Mouse (Mus musculus): ENCODE measurements at regions not wholly inside any gene's neighbourhood (a gene's known extent, or its start where the extent isn't known, plus 50 kb on each side); places are given as distances from the start of the nearest gene placed in this dataset.

DNA sequence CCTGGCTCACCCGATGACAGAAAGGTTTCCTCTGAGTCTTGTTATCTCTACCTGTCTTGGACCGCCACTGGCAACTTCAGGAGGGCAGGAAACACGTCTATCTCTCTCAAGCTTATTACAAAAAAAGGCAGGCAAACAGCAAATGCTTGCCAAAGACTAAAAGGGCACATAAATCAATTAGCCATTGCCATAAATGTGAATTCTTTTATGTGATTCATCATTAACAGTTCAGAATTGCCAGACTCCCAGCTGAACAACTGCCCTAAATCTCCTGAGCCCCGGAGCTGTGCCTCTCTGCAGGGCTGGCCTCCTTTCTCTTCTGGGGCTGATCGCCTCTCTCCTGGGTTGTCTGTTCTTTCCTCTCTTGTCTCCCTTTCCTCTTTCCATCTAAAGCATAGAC lies 164.6 kb upstream of the Hmga2 start:
- no peak overlapping the region for H3K4me3 ChIP-seq (ENCODE audit: low read depth, low read length)
- no peak overlapping the region for H3K9ac ChIP-seq
- TF ChIP-seq CTCF (IDR thresholded peaks at IDR 0.05; ENCODE audit: low read depth): no peak
- ATAC-seq (no peak), DNase-seq (no peak)
- no peak overlapping the region for H3K4me2 ChIP-seq (ENCODE audit: low read depth)
- no peaks in the 10 kb centered on the region for H3K9me3 ChIP-seq (ENCODE audit: low read length)
- 55% methylated on average over 5 of the region's 5 CpGs for WGBS
- H3K27me3 ChIP-seq (ENCODE audit: insufficient read depth, low read length): no peaks in the 10 kb centered on the region
- H3K27ac ChIP-seq (ENCODE audit: low read depth, low read length): no peak overlapping the region
- no peaks in the 10 kb centered on the region for H3K4me1 ChIP-seq (ENCODE audit: insufficient read depth)
- H3K36me3 ChIP-seq (ENCODE audit: insufficient read depth): no peaks in the 10 kb centered on the region

DNA sequence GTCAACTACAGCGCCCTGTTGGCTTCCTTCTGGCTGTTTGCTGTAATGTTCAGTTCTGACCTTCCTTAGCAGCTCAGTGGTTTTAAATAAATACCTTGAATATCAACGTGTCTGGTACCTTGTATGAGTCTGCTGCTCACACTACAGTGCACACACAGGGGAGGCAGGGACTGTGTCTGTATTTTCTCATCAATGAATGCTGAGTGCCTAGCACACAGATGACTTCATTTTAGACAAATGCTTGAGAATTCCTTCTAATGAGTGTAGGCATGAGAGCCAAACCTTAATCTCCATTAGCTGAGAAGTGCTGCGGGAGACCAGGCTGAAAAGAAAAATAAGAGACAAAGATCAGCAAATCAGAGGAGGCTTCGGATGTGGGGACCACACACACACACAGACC lies 162.0 kb upstream of the Hmga2 start:
- DNase-seq (no peak), ATAC-seq (no peak)
- 14% methylated on average over 4 of the region's 4 CpGs for WGBS
- Histone ChIP-seq H3K9ac (no peak overlapping the region), H3K36me3 (ENCODE audit: insufficient read depth) (no peaks in the 10 kb centered on the region), H3K27ac (ENCODE audit: low read depth, low read length) (no peak overlapping the region), H3K4me3 (ENCODE audit: low read depth, low read length) (no peak overlapping the region), H3K9me3 (ENCODE audit: low read length) (no peaks in the 10 kb centered on the region), H3K4me1 (ENCODE audit: insufficient read depth) (no peaks in the 10 kb centered on the region), H3K27me3 (ENCODE audit: insufficient read depth, low read length) (no peaks in the 10 kb centered on the region), H3K4me2 (ENCODE audit: low read depth) (no peak overlapping the region)
- no peak for TF ChIP-seq CTCF (IDR thresholded peaks at IDR 0.05; ENCODE audit: low read depth)

DNA sequence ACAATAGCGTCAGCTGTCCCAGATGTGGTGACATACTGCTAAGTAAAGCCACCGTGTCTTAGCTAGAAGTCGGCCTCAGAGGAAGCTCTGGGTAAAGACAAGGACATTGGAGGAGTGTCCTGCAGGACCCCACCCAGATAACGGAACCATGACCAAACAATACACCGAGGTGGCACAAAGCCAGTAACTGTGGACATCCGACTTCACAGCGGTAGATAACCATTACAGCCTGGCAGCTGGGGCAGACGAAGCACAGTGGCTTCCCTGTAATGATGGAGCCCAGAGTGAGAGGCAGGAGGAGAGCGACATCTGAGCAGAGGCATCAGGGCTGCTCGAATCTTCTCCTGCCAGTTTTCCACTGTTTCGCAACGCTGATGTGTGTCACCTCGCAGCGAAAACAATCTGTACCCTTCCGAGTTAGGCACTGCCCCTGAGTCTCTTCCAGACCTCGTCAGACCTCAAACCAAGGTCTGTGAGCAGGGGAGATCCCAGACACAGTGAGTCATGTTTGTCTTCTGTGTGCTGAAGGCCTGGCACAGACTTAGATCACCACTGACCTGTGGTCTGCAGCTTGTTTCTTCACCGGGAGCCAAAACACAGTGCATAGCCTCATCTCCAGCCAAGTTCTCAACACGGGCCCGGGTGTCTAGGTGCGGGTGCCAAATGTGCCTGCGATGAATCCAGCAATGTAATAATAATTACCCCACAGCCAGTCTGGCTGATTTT lies 159.7 kb upstream of the Hmga2 start:
- DNase-seq: peak; percentile 35
- no peak for TF ChIP-seq CTCF (IDR thresholded peaks at IDR 0.05; ENCODE audit: low read depth)
- H3K4me2 ChIP-seq (ENCODE audit: low read depth): no peak overlapping the region
- no peak overlapping the region for H3K4me3 ChIP-seq (ENCODE audit: low read depth, low read length)
- WGBS: 40% methylated on average over 21 of the region's 21 CpGs
- no peak overlapping the region for H3K27ac ChIP-seq (ENCODE audit: low read depth, low read length)
- no peaks in the 10 kb centered on the region for H3K36me3 ChIP-seq (ENCODE audit: insufficient read depth)
- H3K9me3 ChIP-seq (ENCODE audit: low read length): no peaks in the 10 kb centered on the region
- ATAC-seq: peak; percentile 60
- H3K27me3 ChIP-seq (ENCODE audit: insufficient read depth, low read length): no peaks in the 10 kb centered on the region
- H3K4me1 ChIP-seq (ENCODE audit: insufficient read depth): no peaks in the 10 kb centered on the region
- no peak overlapping the region for H3K9ac ChIP-seq

DNA sequence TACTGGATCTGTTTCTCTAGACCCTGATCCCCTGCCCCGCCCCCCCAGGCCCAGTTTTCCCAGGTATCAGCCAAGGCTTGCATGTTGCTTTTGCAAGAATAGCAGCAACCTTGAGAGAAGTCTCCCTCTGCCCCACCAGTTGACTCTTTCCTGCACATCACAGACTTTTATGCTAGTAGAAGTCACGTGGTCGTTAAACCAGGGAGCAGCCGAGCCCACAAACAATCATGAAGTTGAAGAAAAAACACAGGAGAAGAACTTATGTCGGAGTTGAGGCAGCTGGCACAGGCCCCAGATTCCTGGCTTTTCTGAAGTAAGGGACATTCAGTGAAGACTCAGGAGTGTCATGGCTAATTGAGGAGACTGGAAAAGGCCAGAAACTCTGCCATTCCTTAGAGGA lies 158.9 kb upstream of the Hmga2 start:
- H3K4me1 ChIP-seq (ENCODE audit: insufficient read depth): no peaks in the 10 kb centered on the region
- no peaks in the 10 kb centered on the region for H3K36me3 ChIP-seq (ENCODE audit: insufficient read depth)
- no peak overlapping the region for H3K4me2 ChIP-seq (ENCODE audit: low read depth)
- no peak overlapping the region for H3K4me3 ChIP-seq (ENCODE audit: low read depth, low read length)
- H3K27me3 ChIP-seq (ENCODE audit: insufficient read depth, low read length): no peaks in the 10 kb centered on the region
- no peak for DNase-seq
- WGBS: 50% methylated on average over 5 of the region's 5 CpGs
- H3K9ac ChIP-seq: no peak overlapping the region
- no peaks in the 10 kb centered on the region for H3K9me3 ChIP-seq (ENCODE audit: low read length)
- no peak for ATAC-seq
- TF ChIP-seq CTCF (IDR thresholded peaks at IDR 0.05; ENCODE audit: low read depth): no peak
- no peak overlapping the region for H3K27ac ChIP-seq (ENCODE audit: low read depth, low read length)

DNA sequence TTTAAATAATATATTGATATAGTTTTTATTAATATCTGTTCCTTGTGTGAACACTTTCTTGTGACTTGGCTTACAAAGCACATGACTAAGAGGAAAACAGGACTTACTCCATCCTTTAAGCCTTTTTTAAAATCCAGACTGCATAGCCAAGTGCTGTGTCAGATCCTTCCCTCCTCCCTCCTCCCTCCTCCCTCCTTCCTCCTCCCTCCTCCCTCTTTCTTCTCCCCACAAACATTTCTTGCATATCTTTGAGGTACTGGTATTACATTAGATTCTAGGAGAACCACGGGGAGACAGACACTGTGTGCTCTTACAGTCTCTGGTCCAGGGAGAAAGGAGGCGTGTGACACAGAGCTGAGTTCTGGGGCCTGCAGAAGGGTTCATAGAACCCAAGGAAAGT lies 155.8 kb upstream of the Hmga2 start:
- DNase-seq (no peak), ATAC-seq (no peak)
- no peak overlapping the region for H3K9ac ChIP-seq
- H3K4me3 ChIP-seq (ENCODE audit: low read depth, low read length): no peak overlapping the region
- no peak overlapping the region for H3K27ac ChIP-seq (ENCODE audit: low read depth, low read length)
- H3K4me2 ChIP-seq (ENCODE audit: low read depth): no peak overlapping the region
- H3K27me3 ChIP-seq (ENCODE audit: insufficient read depth, low read length): no peaks in the 10 kb centered on the region
- H3K36me3 ChIP-seq (ENCODE audit: insufficient read depth): no peaks in the 10 kb centered on the region
- H3K9me3 ChIP-seq (ENCODE audit: low read length): no peaks in the 10 kb centered on the region
- H3K4me1 ChIP-seq (ENCODE audit: insufficient read depth): no peaks in the 10 kb centered on the region
- 67% methylated on average over 2 of the region's 2 CpGs for WGBS
- TF ChIP-seq CTCF (IDR thresholded peaks at IDR 0.05; ENCODE audit: low read depth): no peak

DNA sequence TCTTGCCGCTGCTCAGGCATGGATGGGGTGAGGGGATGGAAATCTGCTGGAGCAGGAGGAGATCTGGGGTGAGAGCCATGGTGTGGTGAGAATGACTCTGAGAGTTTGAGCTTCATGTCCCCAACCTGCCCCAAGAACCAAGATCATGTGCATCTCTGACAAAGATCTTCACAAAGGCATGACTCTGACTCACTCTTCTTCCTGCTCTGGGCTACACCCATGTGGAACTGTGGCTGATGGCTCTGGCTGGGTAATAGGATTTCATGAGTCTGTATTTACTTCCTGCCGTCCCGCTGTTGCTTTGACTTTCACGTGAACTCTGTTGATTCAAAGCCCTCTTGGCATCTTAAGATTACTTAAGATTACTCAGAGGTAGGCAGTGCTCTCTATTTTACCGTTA lies 151.8 kb upstream of the Hmga2 start:
- ATAC-seq: no peak
- WGBS: 83% methylated on average over 5 of the region's 5 CpGs
- no peak for TF ChIP-seq CTCF (IDR thresholded peaks at IDR 0.05; ENCODE audit: low read depth)

DNA sequence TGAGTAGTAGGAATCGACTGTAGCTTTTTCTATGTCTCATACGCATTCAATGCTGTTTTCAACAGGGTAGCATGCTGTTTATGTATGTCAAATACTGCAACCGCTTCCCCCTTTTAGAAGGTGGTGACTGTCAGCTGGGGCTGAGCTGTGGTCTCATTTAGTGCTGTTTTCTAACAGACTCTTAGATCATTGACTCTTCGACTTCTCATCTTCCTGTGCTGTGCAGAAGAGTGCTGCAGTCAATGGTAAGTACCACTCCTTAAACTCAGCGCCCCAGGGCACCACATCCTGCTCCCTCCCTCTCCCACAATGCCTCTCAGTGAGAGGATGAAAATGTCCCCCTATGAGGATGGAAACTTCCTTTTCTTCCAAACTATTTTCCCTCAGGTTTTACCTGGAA lies 149.2 kb upstream of the Hmga2 start:
- Histone ChIP-seq H3K4me2 (ENCODE audit: low read depth) (no peak overlapping the region), H3K9ac (no peak overlapping the region), H3K27ac (ENCODE audit: low read depth, low read length) (no peak overlapping the region), H3K4me3 (ENCODE audit: low read depth, low read length) (no peak overlapping the region), H3K27me3 (ENCODE audit: insufficient read depth, low read length) (no peaks in the 10 kb centered on the region), H3K4me1 (ENCODE audit: insufficient read depth) (no peaks in the 10 kb centered on the region), H3K36me3 (ENCODE audit: insufficient read depth) (no peaks in the 10 kb centered on the region), H3K9me3 (ENCODE audit: low read length) (no peaks in the 10 kb centered on the region)
- ATAC-seq (no peak), DNase-seq (no peak)
- 80% methylated on average over 5 of the region's 5 CpGs for WGBS
- no peak for TF ChIP-seq CTCF (IDR thresholded peaks at IDR 0.05; ENCODE audit: low read depth)

More for the DNA sequence above, 151.8 kb upstream of the Hmga2 start:
- no peak overlapping the region for H3K27ac ChIP-seq (ENCODE audit: low read depth, low read length)
- H3K4me2 ChIP-seq (ENCODE audit: low read depth): no peak overlapping the region
- H3K9ac ChIP-seq: no peak overlapping the region
- DNase-seq: no peak
- no peaks in the 10 kb centered on the region for H3K36me3 ChIP-seq (ENCODE audit: insufficient read depth)
- no peaks in the 10 kb centered on the region for H3K9me3 ChIP-seq (ENCODE audit: low read length)
- no peaks in the 10 kb centered on the region for H3K27me3 ChIP-seq (ENCODE audit: insufficient read depth, low read length)
- H3K4me1 ChIP-seq (ENCODE audit: insufficient read depth): no peaks in the 10 kb centered on the region
- no peak overlapping the region for H3K4me3 ChIP-seq (ENCODE audit: low read depth, low read length)

All from forebrain, postnatal 0 days (tissue).